8 mouse cellular contexts compared by ENCODE assay signal in genomic region chr13:15714726-15715437, GRCm38 (mm10).
A peak's percentile ranks its signal among the peaks of the same experiment; 100 is the strongest.
DNase-seq lines count a peak whose midpoint lies in the region; ATAC-seq and TF ChIP-seq lines count a peak whose summit lies in the region.

No protein-coding gene starts in this region.

- H3K36me3 ChIP-seq in ES-Bruce4 (ENCODE audit: control insufficient read depth, insufficient read depth, low read length, poor library complexity, severe bottlenecking): no peaks in the 10 kb centered on the region; the same call in 1 of the 2 replicates
- H3K36me3 ChIP-seq in embryonic facial prominence, embryonic 11.5 days (replicated peaks; ENCODE audit: control insufficient read depth, insufficient read depth, low read depth, low read length): no peaks in the 10 kb centered on the region
- no peaks in the 10 kb centered on the region for H3K36me3 ChIP-seq in hindbrain, embryonic 14.5 days (replicated peaks; ENCODE audit: control insufficient read depth, insufficient read depth)
- H3K36me3 ChIP-seq in stomach, postnatal 0 days (ENCODE audit: control insufficient read depth, insufficient read depth, low read length): 0 out of 2 replicates have a peak, but pooled peaks cover 2% of the 10 kb centered on the region

- H3K4me1 ChIP-seq in ES-Bruce4 (ENCODE audit: control insufficient read depth, insufficient read depth, low read length): no peaks in the 10 kb centered on the region
- no peaks in the 10 kb centered on the region for H3K4me1 ChIP-seq in embryonic facial prominence, embryonic 11.5 days (ENCODE audit: control insufficient read depth, insufficient read depth, low read length)
- H3K4me1 ChIP-seq in hindbrain, embryonic 14.5 days (replicated peaks; ENCODE audit: control insufficient read depth, insufficient read depth, low read length): 0 out of 2 replicates have a peak, but pooled peaks cover 11% of the 10 kb centered on the region
- no peaks in the 10 kb centered on the region for H3K4me1 ChIP-seq in stomach, postnatal 0 days (replicated peaks; ENCODE audit: control insufficient read depth, insufficient read depth)

- no peak for TF ChIP-seq POLR2A in ES-Bruce4 (IDR thresholded peaks at IDR 0.05; ENCODE audit: insufficient read depth, low read length)

- DNase-seq in adrenal gland, adult (ENCODE audit: inconsistent age in 2 of 2, low spot score in 1 of 2): peak; percentile 20 to 76
- DNase-seq in adrenal gland, adult 18-20 months (ENCODE audit: low spot score in 2 of 2): no peak
- DNase-seq in embryonic facial prominence, embryonic 11.5 days (ENCODE audit: low spot score): peak; percentile 63
- peak; percentile 76 for DNase-seq in hindbrain, embryonic 14.5 days (ENCODE audit: low spot score)
- DNase-seq in layer of hippocampus, postnatal 25 days (ENCODE audit: extremely low spot score in 1 of 2, low spot score in 1 of 2): peak; percentile 19 to 42
- DNase-seq in mesoderm, embryonic 11.5 days (ENCODE audit: low read depth, low spot score): peak; percentile 55
- DNase-seq in stomach, postnatal 0 days (ENCODE audit: low spot score): peak; percentile 43

- TF ChIP-seq EP300 in ES-Bruce4 (IDR thresholded peaks at IDR 0.05; ENCODE audit: insufficient read depth, low read depth, low read length): no peak
- no peak for TF ChIP-seq EP300 in stomach, postnatal 0 days (optimal IDR thresholded peaks at IDR 0.05)

- H3K4me2 ChIP-seq in embryonic facial prominence, embryonic 11.5 days (ENCODE audit: low read depth, low read length): no peak overlapping the region
- H3K4me2 ChIP-seq in hindbrain, embryonic 14.5 days (replicated peaks): no peak overlapping the region
- no peak overlapping the region for H3K4me2 ChIP-seq in stomach, postnatal 0 days (replicated peaks; ENCODE audit: low read depth)

- ATAC-seq in embryonic facial prominence, embryonic 11.5 days (replicated peaks; ENCODE audit: insufficient number of reproducible peaks, low FRiP score, low TSS enrichment, low read depth): peak; percentile 74; the same call in 1 of the 2 replicates
- peak; percentile 85 for ATAC-seq in hindbrain, embryonic 14.5 days (ENCODE audit: low FRiP score)
- peak; percentile 38; the same call in 1 of the 2 replicates for ATAC-seq in stomach, postnatal 0 days (ENCODE audit: low FRiP score, low TSS enrichment)

- TF ChIP-seq CTCF in ES-Bruce4 (IDR thresholded peaks at IDR 0.05; ENCODE audit: low read depth, low read length): peak; percentile 17
- TF ChIP-seq CTCF in stomach, postnatal 0 days (IDR thresholded peaks at IDR 0.05; ENCODE audit: low read depth): peak; percentile 87

- no peak overlapping the region for H3K27ac ChIP-seq in ES-Bruce4 (ENCODE audit: insufficient read depth, low read length)
- peak overlapping the region; percentile 47 for H3K27ac ChIP-seq in embryonic facial prominence, embryonic 11.5 days (replicated peaks; ENCODE audit: low read depth, low read length)
- H3K27ac ChIP-seq in hindbrain, embryonic 14.5 days: no peak overlapping the region
- H3K27ac ChIP-seq in stomach, postnatal 0 days (replicated peaks): no peak overlapping the region

- H3K27me3 ChIP-seq in ES-Bruce4 (ENCODE audit: control insufficient read depth, insufficient read depth, low read length, poor library complexity, severe bottlenecking): no peaks in the 10 kb centered on the region
- no peaks in the 10 kb centered on the region for H3K27me3 ChIP-seq in embryonic facial prominence, embryonic 11.5 days (ENCODE audit: control insufficient read depth, insufficient read depth, low read length)
- H3K27me3 ChIP-seq in hindbrain, embryonic 14.5 days (ENCODE audit: control insufficient read depth, insufficient read depth, low read length): no peaks in the 10 kb centered on the region
- no peaks in the 10 kb centered on the region for H3K27me3 ChIP-seq in stomach, postnatal 0 days (ENCODE audit: control insufficient read depth, insufficient read depth, low read length)

- no peak overlapping the region for H3K9ac ChIP-seq in ES-Bruce4 (ENCODE audit: low read depth, poor library complexity, severe bottlenecking)
- no peak overlapping the region for H3K9ac ChIP-seq in embryonic facial prominence, embryonic 11.5 days (replicated peaks; ENCODE audit: low read length)
- H3K9ac ChIP-seq in hindbrain, embryonic 14.5 days: no peak overlapping the region
- no peak overlapping the region for H3K9ac ChIP-seq in stomach, postnatal 0 days (ENCODE audit: low read length)

- no peaks in the 10 kb centered on the region for H3K9me3 ChIP-seq in ES-Bruce4 (replicated peaks; ENCODE audit: control insufficient read depth, insufficient read depth, low read length, poor library complexity, severe bottlenecking)
- no peaks in the 10 kb centered on the region for H3K9me3 ChIP-seq in embryonic facial prominence, embryonic 11.5 days (replicated peaks; ENCODE audit: control insufficient read depth, low read length)
- H3K9me3 ChIP-seq in hindbrain, embryonic 14.5 days (ENCODE audit: control insufficient read depth, low read length): no peaks in the 10 kb centered on the region
- H3K9me3 ChIP-seq in stomach, postnatal 0 days (ENCODE audit: control insufficient read depth, low read length): no peaks in the 10 kb centered on the region

- H3K4me3 ChIP-seq in ES-Bruce4 (ENCODE audit: low read depth, low read length): no peak overlapping the region
- no peak overlapping the region for H3K4me3 ChIP-seq in embryonic facial prominence, embryonic 11.5 days (ENCODE audit: low read depth, low read length)
- no peak overlapping the region for H3K4me3 ChIP-seq in hindbrain, embryonic 14.5 days (replicated peaks; ENCODE audit: low read length)
- H3K4me3 ChIP-seq in stomach, postnatal 0 days (ENCODE audit: low read depth, low read length): no peak overlapping the region

- WGBS in embryonic facial prominence, embryonic 11.5 days: 43% methylated on average over 8 of the region's 8 CpGs
- WGBS in hindbrain, embryonic 14.5 days: 18% methylated on average over 8 of the region's 8 CpGs
- WGBS in stomach, postnatal 0 days: 41% methylated on average over 8 of the region's 8 CpGs

Comparison
In these comparisons a context has a peak if more than half of its experiments do, and no peak if none do; other contexts are left out.
1. DNase-seq: peak in adrenal gland, adult (2 of 2), embryonic facial prominence, embryonic 11.5 days (single experiment), hindbrain, embryonic 14.5 days (single experiment), layer of hippocampus, postnatal 25 days (2 of 2), mesoderm, embryonic 11.5 days (single experiment) and stomach, postnatal 0 days (single experiment); none in adrenal gland, adult 18-20 months (0 of 2).
2. Peak in every context shown above with its lines, with median percentiles within 50 percentile points of each other: ATAC-seq.